Mouse (Mus musculus) heart, embryonic 10.5 days (tissue): ENCODE results near the gene Tagln2. TPM values are rescaled to one million over a fixed set of nuclear protein-coding genes. Genes with fewer than 3 reads are reported as not detected.

Source experiments
- DNase-seq: peaks from one replicate; pipeline ENCODE4 v3.0.0-alpha.2; 2017; ENCODE audit warnings: low spot score
- H3K27ac ChIP-seq: fragments of 300-500 bp; sonication (generic); 2 replicates; pipeline ENCODE4 v1.5.1; 2016; ENCODE audit warnings: mild to moderate bottlenecking
- H3K27me3 ChIP-seq: fragments of 300-500 bp; sonication (generic); 2 replicates; pipeline ENCODE4 v1.6.1; 2016; ENCODE audit warnings: mild to moderate bottlenecking; ENCODE audit not compliant: poor library complexity, insufficient read depth, severe bottlenecking
- H3K36me3 ChIP-seq: fragments of 300-500 bp; sonication (generic); 2 replicates; pipeline ENCODE4 v1.6.1; 2016; ENCODE audit warnings: mild to moderate bottlenecking, moderate library complexity
- H3K4me1 ChIP-seq: fragments of 300-500 bp; sonication (generic); 2 replicates; pipeline ENCODE4 v1.6.1; 2016; ENCODE audit warnings: mild to moderate bottlenecking
- H3K4me3 ChIP-seq: fragments of 300-500 bp; sonication (generic); 2 replicates; pipeline ENCODE4 v1.5.1; 2016; ENCODE audit warnings: mild to moderate bottlenecking, moderate library complexity
- H3K9me3 ChIP-seq: fragments of 300-500 bp; sonication (generic); 2 replicates; pipeline ENCODE4 v1.6.1; 2016; ENCODE audit warnings: mild to moderate bottlenecking, moderate library complexity
- WGBS: fragments of 180-500 bp; shearing (Covaris S2); methylation state at CpG from one replicate; pipeline ENCODE4 v1.1.7; 2016; 5-methylcytosine and 5-hydroxymethylcytosine counted together
- polyA plus RNA-seq: library from polyadenylated mRNA; unstranded; fragments of >200 nt; fragmentation: Nextera tagmentation; extraction: Ambion mirVana; gene quantifications from 2 replicates; pipeline ENCODE4 v1.2.1, GENCODE M21; 2016

Gene Tagln2
- polyA plus RNA-seq, 1 experiment from 2014 or later, result 276 TPM

- Histone ChIP-seq H3K36me3 (no peaks in the 10 kb centered on the region), H3K9me3 (peaks cover 3% of the 10 kb centered on the region; the same call in 1 of the 2 replicates), H3K4me3 (no peak overlapping the region; the same call in 1 of the 2 replicates), H3K27ac (peak overlapping the region; percentile 81), H3K4me1 (peaks cover 45% of the 10 kb centered on the region), H3K27me3 (no peaks in the 10 kb centered on the region)
- DNase-seq, result no peak
- WGBS, result 16% methylated on average over 13 of the region's 13 CpGs
Measured at GRCm38 (mm10) chr1:172512962-172513361, 13.1 kb downstream of the Tagln2 start.

- H3K4me1 ChIP-seq, result peaks cover 40% of the 10 kb centered on the region
- peaks cover 3% of the 10 kb centered on the region; the same call in 1 of the 2 replicates for H3K9me3 ChIP-seq
- no peak overlapping the region for H3K4me3 ChIP-seq
- peak; percentile 88 for DNase-seq
- H3K36me3 ChIP-seq, result no peaks in the 10 kb centered on the region
- H3K27me3 ChIP-seq, result no peaks in the 10 kb centered on the region
- WGBS, result 42% methylated on average over 17 of the region's 17 CpGs
- H3K27ac ChIP-seq, result peak overlapping the region; percentile 81
Measured at GRCm38 (mm10) chr1:172513525-172514212, 13.8 kb downstream of the Tagln2 start.

- Histone ChIP-seq H3K36me3 (no peaks in the 10 kb centered on the region), H3K4me3 (no peak overlapping the region), H3K4me1 (peaks cover 39% of the 10 kb centered on the region), H3K27ac (peak overlapping the region; percentile 81), H3K27me3 (no peaks in the 10 kb centered on the region), H3K9me3 (peaks cover 3% of the 10 kb centered on the region; the same call in 1 of the 2 replicates)
- 60% methylated on average over 4 of the region's 4 CpGs for WGBS
- DNase-seq, result no peak
Measured at GRCm38 (mm10) chr1:172514213-172514529, 14.3 kb downstream of the Tagln2 start.

GRCm38 (mm10) chr1:172514551-172515268 lies 14.9 kb downstream of the Tagln2 start:
- peaks cover 3% of the 10 kb centered on the region; the same call in 1 of the 2 replicates for H3K9me3 ChIP-seq
- H3K27ac ChIP-seq, result peak overlapping the region; percentile 81
- DNase-seq, result no peak
- H3K4me3 ChIP-seq, result no peak overlapping the region
- no peaks in the 10 kb centered on the region for H3K27me3 ChIP-seq
- no peaks in the 10 kb centered on the region for H3K36me3 ChIP-seq
- H3K4me1 ChIP-seq, result peaks cover 41% of the 10 kb centered on the region
- 72% methylated on average over 7 of the region's 7 CpGs for WGBS

- peak overlapping the region; percentile 64; the same call in 1 of the 2 replicates for H3K27ac ChIP-seq
- 76% methylated on average over 1 of the region's 1 CpGs for WGBS
- H3K27me3 ChIP-seq, result no peaks in the 10 kb centered on the region
- H3K4me1 ChIP-seq, result peaks cover 45% of the 10 kb centered on the region
- peaks cover 3% of the 10 kb centered on the region; the same call in 1 of the 2 replicates for H3K9me3 ChIP-seq
- no peaks in the 10 kb centered on the region for H3K36me3 ChIP-seq
- DNase-seq, result no peak
- no peak overlapping the region for H3K4me3 ChIP-seq
Measured at GRCm38 (mm10) chr1:172515396-172515795, 15.5 kb downstream of the Tagln2 start.

- no peak for DNase-seq
- peaks cover 38% of the 10 kb centered on the region for H3K4me1 ChIP-seq
- H3K36me3 ChIP-seq, result no peaks in the 10 kb centered on the region
- peaks cover 3% of the 10 kb centered on the region; the same call in 1 of the 2 replicates for H3K9me3 ChIP-seq
- 0 out of 2 replicates have a peak, but pooled peaks cover 5% of the 10 kb centered on the region for H3K27me3 ChIP-seq
- 68% methylated on average over 4 of the region's 4 CpGs for WGBS
- no peak overlapping the region for H3K4me3 ChIP-seq
- H3K27ac ChIP-seq, result no peak overlapping the region
Measured at GRCm38 (mm10) chr1:172518013-172518412, 18.2 kb downstream of the Tagln2 start.

GRCm38 (mm10) chr1:172519644-172520043 lies 19.8 kb downstream of the Tagln2 start:
- Histone ChIP-seq H3K4me1 (peaks cover 27% of the 10 kb centered on the region), H3K9me3 (peaks cover 3% of the 10 kb centered on the region; the same call in 1 of the 2 replicates), H3K27me3 (0 out of 2 replicates have a peak, but pooled peaks cover 5% of the 10 kb centered on the region), H3K27ac (peak overlapping the region; percentile 80; the same call in 1 of the 2 replicates), H3K36me3 (no peaks in the 10 kb centered on the region), H3K4me3 (no peak overlapping the region)
- WGBS, result 54% methylated on average over 6 of the region's 6 CpGs
- DNase-seq, result no peak

- 4% methylated on average over 28 of the region's 28 CpGs for WGBS
Measured at GRCm38 (mm10) chr1:172520576-172521440, 21.0 kb downstream of the Tagln2 start, which contains the start of gene Cfap45. Gene Cfap45, plus strand, starts transcription at chr1:172520801.

GRCm38 (mm10) chr1:172522524-172522923 lies 22.7 kb downstream of the Tagln2 start:
- 67% methylated on average over 7 of the region's 7 CpGs for WGBS
- 0 out of 2 replicates have a peak overlapping the region, but pooled peaks have one; percentile 22 for H3K27ac ChIP-seq
- no peaks in the 10 kb centered on the region for H3K9me3 ChIP-seq
- H3K27me3 ChIP-seq, result peaks cover 15% of the 10 kb centered on the region; the same call in 1 of the 2 replicates
- H3K36me3 ChIP-seq, result no peaks in the 10 kb centered on the region
- no peak for DNase-seq
- peaks cover 33% of the 10 kb centered on the region for H3K4me1 ChIP-seq
- no peak overlapping the region for H3K4me3 ChIP-seq

More at GRCm38 (mm10) chr1:172520576-172521440, 21.0 kb downstream of the Tagln2 start, which contains the start of gene Cfap45:
- no peaks in the 10 kb centered on the region for H3K36me3 ChIP-seq
- peaks cover 21% of the 10 kb centered on the region for H3K4me1 ChIP-seq
- peak; percentile 96 for DNase-seq
- 0 out of 2 replicates have a peak, but pooled peaks cover 5% of the 10 kb centered on the region for H3K27me3 ChIP-seq
- peak within 1 kb of the TSS; percentile 54 for H3K4me3 ChIP-seq
- H3K27ac ChIP-seq, result peak within 1 kb of the TSS; percentile 80
- peaks cover 3% of the 10 kb centered on the region; the same call in 1 of the 2 replicates for H3K9me3 ChIP-seq

GRCm38 (mm10) chr1:172523699-172524101 lies 23.9 kb downstream of the Tagln2 start:
- H3K36me3 ChIP-seq, result no peaks in the 10 kb centered on the region
- peaks cover 20% of the 10 kb centered on the region; the same call in 1 of the 2 replicates for H3K27me3 ChIP-seq
- H3K4me3 ChIP-seq, result no peak overlapping the region
- no peak for DNase-seq
- peaks cover 33% of the 10 kb centered on the region for H3K4me1 ChIP-seq
- WGBS, result 54% methylated on average over 12 of the region's 12 CpGs
- H3K27ac ChIP-seq, result no peak overlapping the region
- no peaks in the 10 kb centered on the region for H3K9me3 ChIP-seq

GRCm38 (mm10) chr1:172525027-172525764 lies 25.3 kb downstream of the Tagln2 start:
- Histone ChIP-seq H3K27ac (peak overlapping the region; percentile 67; the same call in 1 of the 2 replicates), H3K36me3 (no peaks in the 10 kb centered on the region), H3K4me1 (peaks cover 26% of the 10 kb centered on the region), H3K9me3 (no peaks in the 10 kb centered on the region), H3K27me3 (peaks cover 27% of the 10 kb centered on the region; the same call in 1 of the 2 replicates), H3K4me3 (no peak overlapping the region)
- DNase-seq, result no peak
- 46% methylated on average over 15 of the region's 15 CpGs for WGBS
